Mouse (Mus musculus) lung, postnatal 0 days (tissue): ENCODE data around the gene Zfp46.

Experiments
- CTCF ChIP-seq: IDR thresholded peaks from 2 replicates; pipeline ENCODE4 v1.5.1; 2016; ENCODE audit warnings: antibody characterized with exemption, mild to moderate bottlenecking
- EP300 ChIP-seq: IDR thresholded peaks from 2 replicates; pipeline ENCODE4 v1.6.1; 2016; ENCODE audit warnings: antibody characterized with exemption, mild to moderate bottlenecking, control low read depth

- TF ChIP-seq EP300 (no peak), CTCF (no peak)
These were observed 36.6 kb upstream of the Zfp46 start, which contains the start of gene Tcea3 for GRCm38 (mm10) chr4:136247729-136248463.
